Mouse (Mus musculus): ENCODE results near the gene Adgrv1.

DNA sequence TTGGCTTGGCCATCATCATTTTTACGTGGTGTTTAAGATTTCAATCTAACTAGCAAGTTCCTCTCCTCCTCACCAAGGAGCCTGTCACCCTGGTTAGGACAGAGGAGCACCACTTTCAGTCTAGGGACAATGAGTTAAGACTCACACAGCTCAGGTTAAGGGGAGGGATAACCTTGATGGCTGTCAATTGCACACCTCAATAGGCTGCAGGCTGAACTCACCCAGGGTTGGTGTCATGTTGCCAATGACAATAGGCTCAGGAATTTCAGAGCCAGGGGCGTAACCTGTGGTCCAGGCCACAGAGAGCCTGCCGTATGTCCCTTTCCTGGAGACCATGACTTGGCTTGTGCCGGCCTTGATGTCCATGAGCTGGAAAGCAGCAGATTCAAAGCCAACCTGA, 209.0 kb downstream of the Adgrv1 start:
- TF ChIP-seq EP300 (IDR thresholded peaks at IDR 0.05; ENCODE audit: low read depth) (no peak), CTCF (IDR thresholded peaks at IDR 0.05; ENCODE audit: low read depth) (no peak)
